Mouse (Mus musculus) heart, adult 2 months (tissue): Measurements from ENCODE around the gene Larp1b. TPM values are rescaled to one million over a fixed set of nuclear protein-coding genes. Genes with fewer than 3 reads are reported as not detected.

ENCODE experiments used
- DNase-seq, 2 experiments: peaks; one replicate each; pipeline ENCODE4 v3.0.0; 2021
- H3K27ac ChIP-seq: fragments of 200-600 bp; 2 replicates; pipeline ENCODE4 v1.8.1; 2022
- H3K27me3 ChIP-seq: fragments of 200-500 bp; 2 replicates; pipeline ENCODE4 v1.6.1; 2012; ENCODE audit warnings: mild to moderate bottlenecking, low read length, inconsistent platforms, mixed read lengths; ENCODE audit not compliant: control insufficient read depth, insufficient read depth
- H3K36me3 ChIP-seq: fragments of 200-500 bp; 2 replicates; pipeline ENCODE4 v1.6.1; 2012; ENCODE audit warnings: low read length, inconsistent platforms; ENCODE audit not compliant: control insufficient read depth, insufficient read depth
- H3K4me1 ChIP-seq: fragments of 200-500 bp; 2 replicates; pipeline ENCODE4 v1.6.1; 2011; ENCODE audit warnings: low read length; ENCODE audit not compliant: control insufficient read depth, insufficient read depth
- H3K4me3 ChIP-seq: fragments of 200-600 bp; 2 replicates; pipeline ENCODE4 v1.8.1; 2022
- H3K79me2 ChIP-seq: fragments of 200-500 bp; replicated peaks from 2 replicates; pipeline ENCODE4 v1.6.1; 2012; ENCODE audit warnings: mild to moderate bottlenecking, inconsistent platforms, low read length, moderate library complexity, mixed read lengths; ENCODE audit not compliant: control insufficient read depth, insufficient read depth
- H3K9ac ChIP-seq: fragments of 200-500 bp; 2 replicates; pipeline ENCODE4 v1.6.1; 2012; ENCODE audit warnings: low read depth, mild to moderate bottlenecking, control low read depth, inconsistent platforms, low read length, mixed read lengths
- CTCF ChIP-seq: fragments of 200-600 bp; IDR thresholded peaks from 2 replicates; pipeline ENCODE4 v1.8.1; 2022; ENCODE audit warnings: antibody characterized with exemption, mild to moderate bottlenecking, moderate library complexity
- EP300 ChIP-seq: fragments of 200-500 bp; IDR thresholded peaks from 2 replicates; pipeline ENCODE4 v1.6.1; 2011; ENCODE audit warnings: low read depth, low read length, control low read depth; ENCODE audit not compliant: insufficient read depth
- POLR2A ChIP-seq: fragments of 200-500 bp; IDR thresholded peaks from 2 replicates; pipeline ENCODE4 v1.6.1; 2011; ENCODE audit warnings: mild to moderate bottlenecking, low read depth, low read length, control low read depth; ENCODE audit not compliant: insufficient read depth
- intact Hi-C: fragments of 180-260 bp; cut with DNase I; formaldehyde crosslinking; loops from one replicate; pipeline ENCODE4 v1.15.1; 2025
- polyA plus RNA-seq: library from polyadenylated mRNA; depleted of rRNA; stranded (reverse); fragments of >200 nt; gene quantifications from 2 replicates; pipeline ENCODE4 v1.2.3, GENCODE M21; 2012; rRNA removed
- total RNA-seq, 2 experiments: library from RNA; stranded (reverse); gene quantifications; 2 replicates each; pipeline ENCODE4 v1.2.3; 2021

The Larp1b gene
- total and polyA plus RNA-seq, 3 experiments: 16.2 to 66.9 (median 62.6) TPM

DNA sequence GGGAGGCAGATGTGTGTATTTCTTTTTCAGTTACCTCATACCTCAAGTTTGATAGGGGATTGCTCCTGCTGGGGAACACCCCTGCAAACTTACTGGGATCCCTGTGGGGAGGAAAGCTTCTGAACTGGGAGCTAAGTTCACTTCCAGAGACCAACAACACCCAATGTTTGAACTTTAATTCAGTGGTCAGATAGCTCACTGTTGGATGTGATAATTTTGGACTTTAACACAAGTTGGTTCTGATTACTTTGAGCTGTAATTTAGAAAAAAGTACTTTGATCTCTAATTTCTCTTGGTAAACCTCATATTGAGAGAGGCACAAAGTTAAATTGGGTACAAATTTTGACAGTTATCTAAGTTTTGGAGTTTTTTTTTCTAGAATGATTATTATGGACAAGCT lies 137.4 kb downstream of the Larp1b start:
- H3K4me1 ChIP-seq: no peaks in the 10 kb centered on the region
- H3K79me2 ChIP-seq: no peaks in the 10 kb centered on the region
- H3K36me3 ChIP-seq: no peaks in the 10 kb centered on the region
- no peak overlapping the region for H3K9ac ChIP-seq
- TF ChIP-seq POLR2A (no peak), CTCF (no peak), EP300 (no peak)
- DNase-seq: no peak
- intact Hi-C loops: no loop called here
- no peak overlapping the region for H3K4me3 ChIP-seq
- H3K27me3 ChIP-seq: no peaks in the 10 kb centered on the region
- H3K27ac ChIP-seq: no peak overlapping the region

Other genes with a start within 250 kb of the Larp1b start
- gene Slc25a31, start 241.0 kb upstream of the Larp1b start, total RNA-seq: under 1 TPM; 0.16 to 0.29 TPM
- 0.18 and 0.37 TPM in 2 replicates for gene Slc25a31, start 241.0 kb upstream of the Larp1b start, polyA plus RNA-seq
- gene Hspa4l, start 205.3 kb upstream of the Larp1b start, total RNA-seq: 10 to 100 TPM; 52.9 to 55.4 TPM
- 6.8 and 11.9 TPM in 2 replicates for gene Hspa4l, start 205.3 kb upstream of the Larp1b start, polyA plus RNA-seq
- 1 to 10 TPM; 1.1 to 1.5 TPM for gene Plk4, start 149.8 kb upstream of the Larp1b start, total RNA-seq
- 1.5 TPM in 2 replicates for gene Plk4, start 149.8 kb upstream of the Larp1b start, polyA plus RNA-seq
- 10 to 100 TPM; 16.1 to 18.9 TPM for gene Mfsd8, start 102.9 kb upstream of the Larp1b start, total RNA-seq
- 4.9 and 12.6 TPM in 2 replicates for gene Mfsd8, start 102.9 kb upstream of the Larp1b start, polyA plus RNA-seq
- 10 to 100 TPM; 73.8 to 93.5 TPM for gene Abhd18, start 102.9 kb upstream of the Larp1b start, total RNA-seq
- gene Abhd18, start 102.9 kb upstream of the Larp1b start, polyA plus RNA-seq: 14.6 and 37.3 TPM in 2 replicates
- under 1 TPM in 1 of 2 experiments, not detected in 1; 0.23 TPM for gene 1700034I23Rik, start 47.3 kb upstream of the Larp1b start, total RNA-seq
- gene 1700034I23Rik, start 47.3 kb upstream of the Larp1b start, polyA plus RNA-seq: 0.06 TPM in 2 replicates
- 10 to 100 TPM; 28.7 to 34.5 TPM for gene Pgrmc2, start 133.2 kb downstream of the Larp1b start, total RNA-seq
- 12.2 and 17.0 TPM in 2 replicates for gene Pgrmc2, start 133.2 kb downstream of the Larp1b start, polyA plus RNA-seq